Mouse (Mus musculus): Measurements from ENCODE around the gene Ccndbp1.

DNA sequence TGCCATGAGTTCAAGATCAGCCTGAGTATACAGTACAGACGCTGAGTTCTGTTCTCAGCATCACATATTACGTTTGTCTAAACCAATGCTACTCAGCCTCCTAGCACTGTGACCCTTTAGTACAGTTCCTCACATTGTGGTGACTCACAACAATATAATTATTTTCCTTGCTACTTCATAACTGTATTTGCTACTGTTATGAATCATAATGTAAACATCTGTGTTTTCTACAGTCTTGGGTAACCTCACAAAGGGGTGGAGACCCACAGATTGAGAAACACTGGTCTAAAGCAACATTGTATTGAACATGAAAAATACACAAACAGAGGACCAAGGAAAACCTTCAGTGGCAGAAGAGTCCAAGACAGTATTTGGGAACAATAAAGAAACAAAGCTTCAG lies 48.8 kb upstream of the Ccndbp1 start:
- TF ChIP-seq CTCF (IDR thresholded peaks at IDR 0.05; ENCODE audit: low read depth): no peak
- TF ChIP-seq EP300 (IDR thresholded peaks at IDR 0.05; ENCODE audit: low read depth): no peak

Data from heart, postnatal 0 days (tissue).